Mouse (Mus musculus): Measurements from ENCODE around the gene Cdk9. TPM values are rescaled to one million over a fixed set of nuclear protein-coding genes. Genes with fewer than 3 reads are reported as not detected.

The Cdk9 gene
- polyA plus RNA-seq, 1 experiment from 2014 or later = 68.7 TPM

GRCm38 (mm10) chr2:32722046-32722445, 9.2 kb upstream of the Cdk9 start:
- Histone ChIP-seq H3K36me3 (ENCODE audit: insufficient read depth, low read length) (no peaks in the 10 kb centered on the region), H3K4me2 (replicated peaks; ENCODE audit: low read depth, low read length) (peak overlapping the region; percentile 14; the same call in 1 of the 2 replicates), H3K27ac (ENCODE audit: low read length) (no peak overlapping the region), H3K9me3 (ENCODE audit: low read length) (no peaks in the 10 kb centered on the region), H3K9ac (replicated peaks; ENCODE audit: low read depth) (no peak overlapping the region), H3K4me1 (ENCODE audit: insufficient read depth, low read depth, low read length) (0 out of 2 replicates have a peak, but pooled peaks cover 2% of the 10 kb centered on the region), H3K27me3 (replicated peaks; ENCODE audit: insufficient read depth, low read length) (no peaks in the 10 kb centered on the region), H3K4me3 (ENCODE audit: low read depth, low read length) (no peak overlapping the region)
- no peak for ATAC-seq
- no peak for DNase-seq (ENCODE audit: low spot score)
- TF ChIP-seq EP300 (IDR thresholded peaks at IDR 0.05) (no peak), CTCF (IDR thresholded peaks at IDR 0.05) (no peak)
- 57% methylated on average over 6 of the region's 6 CpGs for WGBS

DNA sequence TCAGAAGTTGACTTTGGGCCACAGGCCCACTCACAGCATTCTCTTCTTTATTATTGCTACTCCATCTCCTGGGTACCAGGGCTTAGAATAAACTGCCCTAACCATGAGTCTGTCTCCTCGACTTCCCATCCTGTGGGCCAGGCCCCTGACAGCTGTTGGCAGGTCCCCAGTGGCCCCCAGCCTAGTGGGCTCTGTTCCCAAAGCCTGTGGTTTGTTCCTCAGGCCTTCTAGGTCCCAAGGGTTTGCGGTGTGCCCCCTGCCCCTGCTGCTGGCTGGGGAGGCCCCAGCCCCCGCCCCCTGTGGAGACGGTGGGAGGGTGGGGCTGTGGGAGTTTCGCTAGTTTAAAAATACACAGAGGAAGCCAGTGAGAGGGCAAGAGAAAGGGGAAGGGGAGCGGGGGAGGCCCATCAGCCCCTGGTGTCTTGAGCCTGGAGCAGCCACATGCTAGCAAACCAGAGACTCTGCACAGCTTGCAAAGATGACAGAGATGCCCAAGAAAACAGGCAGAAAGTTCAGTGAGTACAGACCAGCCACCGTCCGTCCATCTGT, 7.9 kb upstream of the Cdk9 start, which contains the start of gene Sh2d3c:
TSS of gene Sh2d3c (plus strand) at position 375 of the 549 bp plus-strand sequence.
- no peak within 1 kb of the TSS for H3K9ac ChIP-seq (replicated peaks; ENCODE audit: low read depth)
- DNase-seq (ENCODE audit: low spot score) (no peak), ATAC-seq (peak; percentile 26)
- H3K27ac ChIP-seq (ENCODE audit: low read length) = no peak within 1 kb of the TSS; the same call in 1 of the 2 replicates
- no peaks in the 10 kb centered on the region for H3K4me1 ChIP-seq (ENCODE audit: insufficient read depth, low read depth, low read length)
- 27% methylated on average over 8 of the region's 8 CpGs for WGBS
- peak within 1 kb of the TSS; percentile 5; the same call in 1 of the 2 replicates for H3K4me3 ChIP-seq (ENCODE audit: low read depth, low read length)
- no peaks in the 10 kb centered on the region for H3K36me3 ChIP-seq (ENCODE audit: insufficient read depth, low read length)
- TF ChIP-seq EP300 (IDR thresholded peaks at IDR 0.05) (no peak), CTCF (IDR thresholded peaks at IDR 0.05) (no peak)
- H3K9me3 ChIP-seq (ENCODE audit: low read length) = no peaks in the 10 kb centered on the region
- H3K27me3 ChIP-seq (replicated peaks; ENCODE audit: insufficient read depth, low read length) = no peaks in the 10 kb centered on the region
- peak within 1 kb of the TSS; percentile 22; the same call in 1 of the 2 replicates for H3K4me2 ChIP-seq (replicated peaks; ENCODE audit: low read depth, low read length)

DNA sequence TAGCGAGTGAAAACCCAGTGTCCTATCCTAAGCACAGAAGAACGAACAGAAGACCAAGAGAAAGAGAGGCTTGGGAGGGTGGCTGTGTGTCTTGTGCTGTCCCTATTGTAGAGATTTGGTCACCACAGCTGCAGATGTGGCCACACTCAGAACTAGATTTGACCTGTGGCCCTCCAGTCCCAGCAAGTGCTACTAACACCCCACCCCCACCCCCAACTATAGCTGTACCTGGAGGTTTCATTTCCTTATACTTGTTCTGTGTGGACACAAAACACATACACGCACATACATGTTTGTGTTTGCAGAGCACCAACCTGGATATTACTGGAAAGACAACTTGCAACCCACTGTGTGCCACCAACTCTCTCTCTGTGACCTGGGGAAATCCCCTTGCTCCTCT, 7.2 kb upstream of the Cdk9 start:
- no peaks in the 10 kb centered on the region for H3K9me3 ChIP-seq (ENCODE audit: low read length)
- H3K27me3 ChIP-seq (replicated peaks; ENCODE audit: insufficient read depth, low read length) = no peaks in the 10 kb centered on the region
- H3K27ac ChIP-seq (ENCODE audit: low read length) = no peak overlapping the region
- no peak overlapping the region for H3K4me2 ChIP-seq (replicated peaks; ENCODE audit: low read depth, low read length)
- no peaks in the 10 kb centered on the region for H3K36me3 ChIP-seq (ENCODE audit: insufficient read depth, low read length)
- no peak for DNase-seq (ENCODE audit: low spot score)
- TF ChIP-seq EP300 (IDR thresholded peaks at IDR 0.05) (no peak), CTCF (IDR thresholded peaks at IDR 0.05) (no peak)
- H3K4me3 ChIP-seq (ENCODE audit: low read depth, low read length) = no peak overlapping the region
- H3K4me1 ChIP-seq (ENCODE audit: insufficient read depth, low read depth, low read length) = 0 out of 2 replicates have a peak, but pooled peaks cover under 1% of the 10 kb centered on the region
- H3K9ac ChIP-seq (replicated peaks; ENCODE audit: low read depth) = no peak overlapping the region
- no peak for ATAC-seq
- 76% methylated on average over 3 of the region's 3 CpGs for WGBS

DNA sequence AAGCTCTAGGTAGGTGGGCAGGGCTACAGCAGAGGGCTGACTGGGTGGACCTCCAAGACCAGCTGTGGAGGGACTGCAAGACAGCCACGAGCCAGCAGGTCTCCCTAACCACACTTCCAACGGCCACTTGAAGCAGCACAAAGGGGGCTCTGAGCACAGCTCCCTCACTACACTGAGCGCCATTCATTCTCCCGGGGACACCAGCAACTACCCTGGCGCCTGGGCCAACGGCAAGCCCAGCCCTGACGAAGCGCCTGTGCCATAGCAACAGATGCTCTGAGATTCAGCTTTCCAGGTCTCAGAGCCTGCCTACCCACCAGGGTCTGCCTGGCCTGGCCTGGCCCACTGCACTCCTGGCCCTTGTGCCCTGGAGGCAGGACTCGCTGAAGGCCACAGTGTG, 5.9 kb upstream of the Cdk9 start:
- H3K27me3 ChIP-seq (replicated peaks; ENCODE audit: insufficient read depth, low read length) = no peaks in the 10 kb centered on the region
- no peak for TF ChIP-seq CTCF (IDR thresholded peaks at IDR 0.05)
- no peak for TF ChIP-seq EP300 (IDR thresholded peaks at IDR 0.05)
- no peak overlapping the region for H3K4me3 ChIP-seq (ENCODE audit: low read depth, low read length)
- H3K27ac ChIP-seq (ENCODE audit: low read length) = no peak overlapping the region
- DNase-seq (ENCODE audit: low spot score) (no peak), ATAC-seq (no peak)
- H3K36me3 ChIP-seq (ENCODE audit: insufficient read depth, low read length) = no peaks in the 10 kb centered on the region
- no peak overlapping the region for H3K4me2 ChIP-seq (replicated peaks; ENCODE audit: low read depth, low read length)
- peaks cover 11% of the 10 kb centered on the region; the same call in 1 of the 2 replicates for H3K4me1 ChIP-seq (ENCODE audit: insufficient read depth, low read depth, low read length)
- 36% methylated on average over 9 of the region's 9 CpGs for WGBS
- no peak overlapping the region for H3K9ac ChIP-seq (replicated peaks; ENCODE audit: low read depth)
- no peaks in the 10 kb centered on the region for H3K9me3 ChIP-seq (ENCODE audit: low read length)

DNA sequence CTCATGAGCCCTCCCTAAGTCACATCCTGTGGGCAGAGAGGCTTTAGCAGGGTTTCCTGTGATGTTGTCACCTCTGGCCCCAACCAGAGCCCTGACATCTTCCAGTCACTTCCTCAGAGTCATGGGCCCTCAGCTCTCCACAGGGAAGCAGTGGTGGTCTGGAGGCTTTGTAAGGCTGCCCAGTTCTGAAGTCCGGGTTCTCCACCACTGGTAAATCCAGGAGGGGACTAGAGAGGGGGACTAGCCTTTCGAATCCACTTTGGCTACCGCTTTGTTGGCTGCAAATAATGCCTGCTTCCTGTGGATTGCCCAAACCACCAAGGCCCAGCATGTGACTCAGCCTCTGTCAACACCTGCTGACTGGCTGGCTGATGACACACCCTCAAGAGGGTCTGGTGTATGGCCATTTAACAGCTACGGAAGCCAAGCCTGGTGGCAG, 2.1 kb upstream of the Cdk9 start:
- TF ChIP-seq EP300 (IDR thresholded peaks at IDR 0.05) (peak; percentile 44; the same call in 1 of the 2 replicates), CTCF (IDR thresholded peaks at IDR 0.05) (peak; percentile 27; the same call in 1 of the 2 replicates)
- H3K4me2 ChIP-seq (replicated peaks; ENCODE audit: low read depth, low read length) = no peak overlapping the region
- peak; percentile 10; the same call in 1 of the 2 replicates for ATAC-seq
- H3K4me1 ChIP-seq (ENCODE audit: insufficient read depth, low read depth, low read length) = peaks cover 17% of the 10 kb centered on the region; the same call in 1 of the 2 replicates
- DNase-seq (ENCODE audit: low spot score) = peak; percentile 90
- no peak overlapping the region for H3K4me3 ChIP-seq (ENCODE audit: low read depth, low read length)
- peaks cover 2% of the 10 kb centered on the region; the same call in 1 of the 2 replicates for H3K36me3 ChIP-seq (ENCODE audit: insufficient read depth, low read length)
- H3K9me3 ChIP-seq (ENCODE audit: low read length) = no peaks in the 10 kb centered on the region
- WGBS = 29% methylated on average over 4 of the region's 4 CpGs
- H3K27me3 ChIP-seq (replicated peaks; ENCODE audit: insufficient read depth, low read length) = no peaks in the 10 kb centered on the region
- H3K27ac ChIP-seq (ENCODE audit: low read length) = peak overlapping the region; percentile 96
- no peak overlapping the region for H3K9ac ChIP-seq (replicated peaks; ENCODE audit: low read depth)

DNA sequence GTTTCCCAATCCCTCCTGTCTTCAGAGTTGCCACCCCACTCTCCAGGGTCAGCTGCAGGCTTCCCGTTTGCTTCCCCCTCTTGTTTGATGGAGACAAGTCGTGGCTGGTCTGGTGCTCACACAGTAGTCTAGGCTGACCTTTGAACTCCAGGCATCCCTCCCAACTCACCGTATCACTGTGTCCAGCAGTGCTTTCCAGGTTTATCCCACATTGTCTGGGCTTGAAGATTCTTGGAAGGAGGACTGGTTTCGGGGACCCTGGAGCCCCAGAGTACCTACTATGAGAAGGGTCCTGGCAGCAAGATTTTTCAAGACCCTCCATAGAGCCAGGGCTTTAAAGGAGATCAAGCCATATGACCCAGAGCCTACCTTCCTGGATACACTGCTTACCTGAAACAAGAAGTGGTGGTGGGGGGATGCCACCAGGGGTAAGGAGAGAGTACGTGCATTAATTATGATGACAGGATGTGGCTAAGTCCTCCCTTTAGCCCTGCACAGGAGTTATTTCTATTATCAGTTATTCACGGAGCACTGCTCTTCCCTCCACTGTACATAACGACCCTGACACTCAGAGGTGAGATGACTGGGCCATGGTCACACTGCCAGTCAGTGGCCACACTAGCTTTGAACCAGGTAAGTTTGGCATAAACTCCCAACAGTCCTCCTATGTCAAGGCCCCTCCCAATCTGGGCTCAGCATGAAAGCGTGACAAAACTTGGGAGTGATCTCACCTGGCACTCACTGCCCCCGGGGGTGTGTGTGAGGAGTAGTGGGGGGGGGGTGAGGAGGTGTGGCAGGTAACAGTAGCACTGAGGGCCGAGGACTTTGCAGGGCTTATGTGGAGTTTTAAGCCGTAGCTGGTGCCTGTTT, 1.5 kb upstream of the Cdk9 start:
- 40% methylated on average over 11 of the region's 11 CpGs for WGBS
- no peak overlapping the region; the same call in 1 of the 2 replicates for H3K9ac ChIP-seq (replicated peaks; ENCODE audit: low read depth)
- no peak for TF ChIP-seq CTCF (IDR thresholded peaks at IDR 0.05)
- TF ChIP-seq EP300 (IDR thresholded peaks at IDR 0.05) = no peak
- peak overlapping the region; percentile 96 for H3K27ac ChIP-seq (ENCODE audit: low read length)
- peak; percentile 24 for DNase-seq (ENCODE audit: low spot score)
- no peaks in the 10 kb centered on the region for H3K27me3 ChIP-seq (replicated peaks; ENCODE audit: insufficient read depth, low read length)
- no peaks in the 10 kb centered on the region for H3K9me3 ChIP-seq (ENCODE audit: low read length)
- peaks cover 17% of the 10 kb centered on the region; the same call in 1 of the 2 replicates for H3K4me1 ChIP-seq (ENCODE audit: insufficient read depth, low read depth, low read length)
- ATAC-seq = no peak
- H3K36me3 ChIP-seq (ENCODE audit: insufficient read depth, low read length) = peaks cover 8% of the 10 kb centered on the region; the same call in 1 of the 2 replicates
- H3K4me2 ChIP-seq (replicated peaks; ENCODE audit: low read depth, low read length) = no peak overlapping the region
- no peak overlapping the region for H3K4me3 ChIP-seq (ENCODE audit: low read depth, low read length)

All from lung, postnatal 0 days (tissue).